Mouse (Mus musculus): ENCODE results near the gene Hbb-bt.
"Not testable (repeated sequence)": the region's sequence is repeated elsewhere in the genome, so short reads cannot be mapped to it uniquely, and the experiment has no call there.

DNA sequence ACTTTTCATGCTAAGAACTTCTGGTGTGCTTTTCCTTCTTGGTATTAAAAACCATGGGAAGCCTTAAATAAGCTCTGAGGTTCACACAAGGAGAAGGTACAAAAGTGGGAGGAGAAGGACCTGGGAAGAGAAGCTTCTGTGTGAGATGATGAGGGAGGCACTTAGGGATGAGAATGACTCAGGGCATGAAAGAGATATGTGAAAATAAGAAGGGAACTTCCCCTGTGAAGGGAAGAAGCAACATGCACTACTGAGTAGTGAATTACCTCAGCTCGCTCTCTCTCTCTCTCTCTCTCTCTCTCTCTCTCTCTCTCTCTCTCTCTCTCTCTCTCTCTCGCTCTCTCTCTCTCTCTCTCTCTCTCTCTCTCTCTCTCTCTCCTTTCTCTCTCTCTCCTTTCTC is 1.3 kb upstream of the Hbb-bt start:
- TF ChIP-seq CTCF, POLR2A (IDR thresholded peaks at IDR 0.05; ENCODE audit: extremely low read depth, insufficient read depth, low read length): not testable (repeated sequence)
